Mouse (Mus musculus): ENCODE results near the gene Tk2.
"Not testable (repeated sequence)": the region's sequence is repeated elsewhere in the genome, so short reads cannot be mapped to it uniquely, and the experiment has no call there.

The Tk2 gene

GRCm38 (mm10) chr8:104248276-104248675 is at the start of gene Tk2:
Gene Tk2, minus strand, starts transcription at chr8:104248558.
- peak; percentile 87 for DNase-seq (ENCODE audit: low read depth)

- DNase-seq (ENCODE audit: low read depth), result no peak
Observed at GRCm38 (mm10) chr8:104294396-104294795, 46.0 kb upstream of the Tk2 start.

GRCm38 (mm10) chr8:104293081-104293480 is 44.7 kb upstream of the Tk2 start, which contains the start of gene Cmtm2a:
Gene Cmtm2a, minus strand, starts transcription at chr8:104293181.
- DNase-seq (ENCODE audit: low read depth), result not testable (repeated sequence)

GRCm38 (mm10) chr8:104268937-104269440 is 20.6 kb upstream of the Tk2 start:
- DNase-seq (ENCODE audit: low read depth), result no peak

- no peak for DNase-seq (ENCODE audit: low read depth)
Observed at GRCm38 (mm10) chr8:104268368-104268767, 20.0 kb upstream of the Tk2 start.

- DNase-seq (ENCODE audit: low read depth), result not testable (repeated sequence)
Observed at GRCm38 (mm10) chr8:104264271-104264935, 16.0 kb upstream of the Tk2 start.

GRCm38 (mm10) chr8:104261802-104262201 is 13.4 kb upstream of the Tk2 start:
- not testable (repeated sequence) for DNase-seq (ENCODE audit: low read depth)

GRCm38 (mm10) chr8:104253016-104253415 is 4.7 kb upstream of the Tk2 start:
- peak; percentile 80 for DNase-seq (ENCODE audit: low read depth)

- no peak for DNase-seq (ENCODE audit: low read depth)
Observed at GRCm38 (mm10) chr8:104251461-104251860, 3.1 kb upstream of the Tk2 start.

GRCm38 (mm10) chr8:104250439-104251367 is 2.3 kb upstream of the Tk2 start, which contains the start of gene Cklf:
Gene Cklf, plus strand, starts transcription at chr8:104250861.
- peak; percentile 91 for DNase-seq (ENCODE audit: low read depth)

GRCm38 (mm10) chr8:104249442-104249996 is 1.2 kb upstream of the Tk2 start:
- DNase-seq (ENCODE audit: low read depth), result no peak

- peak; percentile 70 for DNase-seq (ENCODE audit: low read depth)
Observed at GRCm38 (mm10) chr8:104247908-104248275, 466 bp downstream of the Tk2 start.

- peak; percentile 81 for DNase-seq (ENCODE audit: low read depth)
Observed at GRCm38 (mm10) chr8:104247054-104247907, 1.1 kb downstream of the Tk2 start.

- no peak for DNase-seq (ENCODE audit: low read depth)
Observed at GRCm38 (mm10) chr8:104246621-104247020, 1.7 kb downstream of the Tk2 start.

GRCm38 (mm10) chr8:104242038-104242644 is 6.2 kb downstream of the Tk2 start:
- DNase-seq (ENCODE audit: low read depth), result no peak

GRCm38 (mm10) chr8:104239418-104239861 is 8.9 kb downstream of the Tk2 start:
- peak; percentile 82 for DNase-seq (ENCODE audit: low read depth)

GRCm38 (mm10) chr8:104234573-104234972 is 13.8 kb downstream of the Tk2 start:
- no peak for DNase-seq (ENCODE audit: low read depth)

GRCm38 (mm10) chr8:104232919-104233318 is 15.4 kb downstream of the Tk2 start:
- DNase-seq (ENCODE audit: low read depth), result no peak

- DNase-seq (ENCODE audit: low read depth), result no peak
Observed at GRCm38 (mm10) chr8:104232039-104232438, 16.3 kb downstream of the Tk2 start.

- no peak for DNase-seq (ENCODE audit: low read depth)
Observed at GRCm38 (mm10) chr8:104230377-104230776, 18.0 kb downstream of the Tk2 start.

- no peak for DNase-seq (ENCODE audit: low read depth)
Observed at GRCm38 (mm10) chr8:104227048-104227447, 21.3 kb downstream of the Tk2 start.

Measured in naive thymus-derived CD4-positive, alpha-beta T cell, adult 2 months (primary cell).